Mouse (Mus musculus): ENCODE data around the gene Zfp651. TPM values are rescaled to one million over a fixed set of nuclear protein-coding genes. Genes with fewer than 3 reads are reported as not detected.

The Zfp651 gene
- polyA plus RNA-seq, 1 experiment = 97.8 TPM

DNA sequence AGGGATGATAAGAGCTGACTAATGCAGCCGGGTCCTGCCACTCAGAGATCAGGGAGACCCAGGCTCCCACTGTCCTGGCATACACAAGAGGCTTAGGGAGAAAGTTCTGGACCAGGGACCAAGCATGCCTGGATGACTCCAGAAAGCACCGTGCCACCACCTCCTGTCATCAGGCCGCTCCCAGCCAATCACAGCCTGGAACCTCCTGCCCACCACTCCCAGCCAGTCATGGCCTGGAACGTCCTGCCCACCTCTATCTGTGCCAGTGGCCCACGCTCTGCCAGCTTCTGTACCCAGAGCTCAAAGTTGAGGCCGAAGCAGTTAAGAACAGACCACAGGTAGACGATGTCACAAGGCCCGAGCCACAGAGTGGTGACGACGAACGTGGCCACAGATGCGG is 25.7 kb downstream of the Zfp651 start:
- Histone ChIP-seq H3K27ac (ENCODE audit: insufficient read depth, low read length) (no peak overlapping the region), H3K4me1 (ENCODE audit: control insufficient read depth, insufficient read depth, low read length) (peaks cover 4% of the 10 kb centered on the region; the same call in 1 of the 2 replicates), H3K4me3 (ENCODE audit: insufficient read depth, low read length) (no peak overlapping the region)
- TF ChIP-seq POLR2A (IDR thresholded peaks at IDR 0.05; ENCODE audit: extremely low read depth, insufficient read depth, low read length) (no peak), CTCF (IDR thresholded peaks at IDR 0.05; ENCODE audit: extremely low read depth, insufficient read depth, low read length) (no peak)

DNA sequence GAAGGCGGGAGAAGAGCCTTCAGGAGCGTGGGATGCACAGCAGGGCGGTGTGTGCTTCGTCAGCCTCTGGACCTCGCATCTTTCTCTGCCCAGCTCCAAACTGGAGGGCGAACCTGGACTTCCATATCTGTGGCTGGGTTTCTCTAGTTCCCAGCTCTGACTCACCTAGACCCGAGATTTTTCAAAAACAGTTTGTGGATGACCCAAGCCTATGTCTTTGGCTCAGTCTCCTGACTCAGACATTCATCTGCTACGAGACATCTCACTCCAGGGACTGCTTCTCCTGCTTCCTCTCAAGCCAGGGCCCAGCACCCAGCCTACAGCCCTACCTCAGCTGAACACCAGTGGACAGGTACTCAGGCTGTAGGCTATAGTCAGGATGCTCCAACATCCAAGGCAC is 26.1 kb downstream of the Zfp651 start:
- no peak overlapping the region for H3K27ac ChIP-seq (ENCODE audit: insufficient read depth, low read length)
- TF ChIP-seq CTCF (IDR thresholded peaks at IDR 0.05; ENCODE audit: extremely low read depth, insufficient read depth, low read length) (no peak), POLR2A (IDR thresholded peaks at IDR 0.05; ENCODE audit: extremely low read depth, insufficient read depth, low read length) (no peak)

DNA sequence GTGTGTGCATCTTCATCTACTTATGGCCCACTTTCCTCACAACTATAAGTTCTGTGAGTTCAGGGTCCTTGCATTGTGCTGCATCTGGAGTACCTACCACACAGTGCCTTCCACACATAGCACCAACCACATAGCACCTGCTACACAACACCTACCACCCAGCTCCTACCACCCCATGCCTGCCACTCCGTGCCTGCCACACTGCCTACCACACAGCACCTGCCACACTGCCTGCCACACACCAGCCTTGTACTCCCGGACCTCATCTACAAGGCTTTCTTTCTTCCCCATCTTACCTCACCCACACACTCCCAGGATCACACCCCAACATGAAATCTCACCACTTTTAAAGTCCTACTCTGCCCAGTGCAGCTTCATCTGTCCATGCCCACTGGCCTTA is 27.2 kb downstream of the Zfp651 start:
- no peak for TF ChIP-seq POLR2A (IDR thresholded peaks at IDR 0.05; ENCODE audit: extremely low read depth, insufficient read depth, low read length)
- no peak for TF ChIP-seq CTCF (IDR thresholded peaks at IDR 0.05; ENCODE audit: extremely low read depth, insufficient read depth, low read length)
- no peak overlapping the region for H3K27ac ChIP-seq (ENCODE audit: insufficient read depth, low read length)
- peaks cover 2% of the 10 kb centered on the region; the same call in 1 of the 2 replicates for H3K4me1 ChIP-seq (ENCODE audit: control insufficient read depth, insufficient read depth, low read length)
- no peak overlapping the region for H3K4me3 ChIP-seq (ENCODE audit: insufficient read depth, low read length)

More for the DNA sequence above, 26.1 kb downstream of the Zfp651 start:
- Histone ChIP-seq H3K4me1 (ENCODE audit: control insufficient read depth, insufficient read depth, low read length) (peaks cover 3% of the 10 kb centered on the region; the same call in 1 of the 2 replicates), H3K4me3 (ENCODE audit: insufficient read depth, low read length) (no peak overlapping the region)

DNA sequence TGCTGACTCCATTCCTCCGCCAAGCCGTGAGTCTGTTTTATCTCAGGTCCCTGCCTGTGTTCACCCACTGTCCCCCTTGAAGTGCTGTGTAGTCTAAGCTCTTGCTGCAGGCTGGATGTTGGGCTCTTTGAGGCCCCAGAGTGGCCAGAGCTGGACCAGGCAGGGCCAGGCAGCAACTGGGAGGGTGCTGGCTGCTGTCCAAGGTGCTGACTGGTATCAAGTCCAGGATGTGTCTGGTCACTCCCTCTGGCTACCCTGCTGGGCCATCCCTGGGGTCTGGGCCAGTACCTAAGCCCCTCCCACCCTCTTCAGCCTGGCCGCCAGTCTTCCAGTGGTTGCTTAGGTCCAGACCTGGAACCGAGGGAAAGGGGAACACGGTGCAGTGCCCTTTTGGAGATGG is 32.1 kb downstream of the Zfp651 start:
- TF ChIP-seq POLR2A (IDR thresholded peaks at IDR 0.05; ENCODE audit: extremely low read depth, insufficient read depth, low read length) (no peak), CTCF (IDR thresholded peaks at IDR 0.05; ENCODE audit: extremely low read depth, insufficient read depth, low read length) (no peak)
- Histone ChIP-seq H3K27ac (ENCODE audit: insufficient read depth, low read length) (no peak overlapping the region), H3K4me3 (ENCODE audit: insufficient read depth, low read length) (peak overlapping the region; percentile 18; the same call in 1 of the 2 replicates), H3K4me1 (ENCODE audit: control insufficient read depth, insufficient read depth, low read length) (peaks cover 2% of the 10 kb centered on the region; the same call in 1 of the 2 replicates)

DNA sequence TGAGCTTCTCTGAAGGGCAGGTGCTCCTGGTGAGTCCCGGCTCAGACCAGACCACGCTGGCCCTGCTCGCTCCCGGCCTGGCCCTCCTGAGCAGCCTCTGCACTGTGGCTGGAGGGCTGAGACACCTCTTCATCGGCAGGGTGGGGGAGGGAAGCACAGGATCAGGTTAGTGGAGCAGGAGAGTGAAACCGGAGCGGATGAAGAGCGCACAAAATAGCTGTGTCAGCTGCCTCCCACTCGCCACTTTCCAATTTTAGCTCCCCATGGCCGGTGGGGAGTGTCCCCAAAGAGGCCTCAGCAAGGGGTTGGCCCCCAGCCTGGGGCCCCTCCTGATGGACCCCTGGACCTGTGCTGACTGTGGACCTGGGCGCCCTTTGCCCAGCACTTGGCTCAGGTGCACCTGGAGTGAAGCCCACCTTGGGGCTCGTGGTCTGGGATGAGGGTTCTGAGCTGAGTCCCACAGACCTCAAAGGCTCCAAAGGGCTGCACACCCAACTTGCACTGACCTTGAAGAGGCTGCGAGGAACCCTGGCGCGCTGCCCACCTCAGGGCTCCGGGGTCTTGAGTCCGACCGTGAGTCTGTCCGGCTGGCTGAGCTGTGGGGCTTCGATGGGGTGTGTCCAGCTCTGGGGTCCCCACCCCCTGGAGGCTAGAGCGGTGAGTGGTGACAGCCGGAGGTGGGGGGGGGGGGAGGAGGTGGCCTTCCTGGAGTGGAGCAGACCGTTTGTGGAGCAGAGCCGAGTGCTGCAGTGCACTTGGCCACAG is 32.8 kb downstream of the Zfp651 start, which contains the start of gene Hhatl:
Gene Hhatl, minus strand, starts transcription at position 751 of the 765 bp plus-strand sequence.
- Histone ChIP-seq H3K4me1 (ENCODE audit: control insufficient read depth, insufficient read depth, low read length) (no peaks in the 10 kb centered on the region), H3K4me3 (ENCODE audit: insufficient read depth, low read length) (peak within 1 kb of the TSS; percentile 18), H3K27ac (ENCODE audit: insufficient read depth, low read length) (peak within 1 kb of the TSS; percentile 36)
- no peak for TF ChIP-seq CTCF (IDR thresholded peaks at IDR 0.05; ENCODE audit: extremely low read depth, insufficient read depth, low read length)
- no peak for TF ChIP-seq POLR2A (IDR thresholded peaks at IDR 0.05; ENCODE audit: extremely low read depth, insufficient read depth, low read length)

DNA sequence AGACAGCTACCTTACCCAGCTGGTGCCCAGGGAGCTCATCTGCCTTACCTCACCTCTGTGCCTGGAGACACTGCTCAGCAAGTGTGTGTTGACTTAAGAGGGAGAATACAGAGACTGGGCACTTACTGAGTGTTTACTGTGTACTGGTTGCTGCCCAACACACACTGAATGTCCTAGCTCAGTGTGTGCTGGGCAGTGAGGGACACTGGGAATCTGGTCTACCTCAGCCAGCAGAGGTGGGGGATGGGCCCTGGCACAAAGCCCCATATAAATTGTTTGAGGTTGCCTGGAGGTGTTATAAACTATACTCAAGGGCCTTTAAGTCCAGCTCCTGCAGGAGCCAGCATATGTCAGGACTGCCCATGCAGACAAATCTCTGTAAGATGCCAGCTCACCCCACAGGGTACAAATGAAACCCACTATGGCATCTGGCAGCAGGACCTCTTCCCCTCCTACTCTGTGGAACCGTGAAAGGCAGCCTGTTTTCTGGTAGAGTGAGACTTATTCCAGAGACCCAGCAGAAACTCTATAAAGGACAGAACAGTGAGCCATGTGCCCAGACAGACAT is 35.9 kb downstream of the Zfp651 start:
- Histone ChIP-seq H3K27ac (ENCODE audit: insufficient read depth, low read length) (no peak overlapping the region), H3K4me1 (ENCODE audit: control insufficient read depth, insufficient read depth, low read length) (no peaks in the 10 kb centered on the region), H3K4me3 (ENCODE audit: insufficient read depth, low read length) (no peak overlapping the region)
- no peak for TF ChIP-seq CTCF (IDR thresholded peaks at IDR 0.05; ENCODE audit: extremely low read depth, insufficient read depth, low read length)
- no peak for TF ChIP-seq POLR2A (IDR thresholded peaks at IDR 0.05; ENCODE audit: extremely low read depth, insufficient read depth, low read length)

DNA sequence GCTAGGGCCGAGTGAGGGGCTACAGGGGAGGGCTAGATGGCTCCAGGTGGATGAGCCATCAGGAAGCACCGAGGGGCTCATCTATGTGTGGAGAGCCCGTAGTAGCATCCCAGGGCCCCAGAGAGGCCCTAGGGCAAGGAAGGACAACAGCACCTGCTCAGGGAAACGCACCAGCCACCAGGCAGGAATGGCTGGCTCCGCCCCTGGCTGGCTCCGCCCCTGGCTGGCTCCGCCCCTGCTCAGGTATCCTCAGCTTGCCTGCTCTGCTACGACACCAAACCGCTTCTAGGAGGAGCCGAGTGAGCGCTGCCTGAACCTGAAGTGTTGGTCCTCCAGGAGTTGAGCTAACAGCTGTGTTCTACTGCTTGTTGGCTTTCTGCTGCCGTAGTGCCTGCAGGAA is 38.6 kb downstream of the Zfp651 start:
- H3K4me3 ChIP-seq (ENCODE audit: insufficient read depth, low read length) = no peak overlapping the region
- no peak for TF ChIP-seq CTCF (IDR thresholded peaks at IDR 0.05; ENCODE audit: extremely low read depth, insufficient read depth, low read length)

DNA sequence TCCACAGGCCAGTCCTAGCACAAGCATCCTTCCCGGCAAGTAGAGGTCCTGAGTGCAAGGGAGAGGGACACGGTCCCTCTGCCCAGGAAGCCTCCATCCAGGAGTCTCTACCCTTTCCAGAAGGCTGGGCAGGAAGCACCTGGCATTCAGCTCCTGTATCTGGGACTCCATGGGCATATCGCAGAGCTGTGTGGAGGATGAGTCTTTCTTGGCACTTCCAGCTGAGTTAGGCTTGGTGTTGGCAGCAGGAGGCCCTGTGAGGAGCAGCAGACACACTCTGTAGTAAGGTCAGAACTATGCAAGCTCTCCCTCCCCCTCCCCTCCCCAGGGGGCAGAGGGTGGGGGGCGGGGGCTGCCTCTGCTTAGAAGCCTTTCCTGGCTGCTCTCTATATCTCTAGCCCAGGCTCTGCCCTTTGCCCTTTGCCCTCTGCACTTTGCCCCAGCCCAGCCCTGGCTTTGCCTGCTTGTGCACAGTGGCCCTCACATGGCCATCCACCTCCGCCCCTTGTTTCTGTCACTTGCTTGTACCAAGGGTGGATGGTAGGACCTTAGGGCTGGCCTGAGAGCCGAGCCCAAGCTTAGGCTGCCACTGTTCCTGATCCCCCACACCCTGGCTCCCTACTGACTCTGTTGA is 39.9 kb downstream of the Zfp651 start:
- no peak overlapping the region for H3K4me3 ChIP-seq (ENCODE audit: insufficient read depth, low read length)
- no peak for TF ChIP-seq CTCF (IDR thresholded peaks at IDR 0.05; ENCODE audit: extremely low read depth, insufficient read depth, low read length)
- TF ChIP-seq POLR2A (IDR thresholded peaks at IDR 0.05; ENCODE audit: extremely low read depth, insufficient read depth, low read length) = no peak
- no peak overlapping the region for H3K27ac ChIP-seq (ENCODE audit: insufficient read depth, low read length)
- no peaks in the 10 kb centered on the region for H3K4me1 ChIP-seq (ENCODE audit: control insufficient read depth, insufficient read depth, low read length)

More for the DNA sequence above, 38.6 kb downstream of the Zfp651 start:
- H3K4me1 ChIP-seq (ENCODE audit: control insufficient read depth, insufficient read depth, low read length) = no peaks in the 10 kb centered on the region
- H3K27ac ChIP-seq (ENCODE audit: insufficient read depth, low read length) = no peak overlapping the region

DNA sequence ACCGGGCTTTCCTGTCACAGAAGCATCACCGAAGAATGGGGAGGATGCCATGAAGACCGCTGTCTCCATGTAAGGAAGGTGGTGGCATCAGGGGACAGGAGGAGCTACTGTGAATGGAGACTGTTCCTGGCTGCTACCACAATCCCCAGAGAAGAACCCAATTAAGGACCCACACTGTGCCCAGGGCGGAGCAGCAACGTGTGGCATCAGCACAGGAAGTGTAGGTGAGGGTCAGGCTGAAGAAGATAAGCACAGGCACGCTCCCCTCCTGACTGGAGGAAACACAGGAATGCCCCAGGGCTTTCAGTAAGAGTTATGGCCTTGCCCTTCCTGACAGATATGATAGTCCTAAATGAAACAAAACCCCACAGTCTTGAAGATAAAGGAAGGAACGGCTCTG is 43.6 kb downstream of the Zfp651 start:
- H3K4me3 ChIP-seq (ENCODE audit: insufficient read depth, low read length) = no peak overlapping the region
- no peak for TF ChIP-seq POLR2A (IDR thresholded peaks at IDR 0.05; ENCODE audit: extremely low read depth, insufficient read depth, low read length)
- TF ChIP-seq CTCF (IDR thresholded peaks at IDR 0.05; ENCODE audit: extremely low read depth, insufficient read depth, low read length) = no peak
- no peaks in the 10 kb centered on the region; the same call in 1 of the 2 replicates for H3K4me1 ChIP-seq (ENCODE audit: control insufficient read depth, insufficient read depth, low read length)
- H3K27ac ChIP-seq (ENCODE audit: insufficient read depth, low read length) = no peak overlapping the region
